Mouse (Mus musculus) heart, postnatal 0 days (tissue): Measurements from ENCODE around the gene Tmem63c. TPM values are rescaled to one million over a fixed set of nuclear protein-coding genes. Genes with fewer than 3 reads are reported as not detected.
A peak's percentile ranks its signal among the peaks of the same experiment; 100 is the strongest.

Experiments
- ATAC-seq: fragments of 200-750 bp; cut with Nextera tagmentation; 2 replicates; pipeline ENCODE4 v1.8.0; 2017; ENCODE audit warnings: low read depth, moderate number of reproducible peaks, moderate library complexity; ENCODE audit not compliant: insufficient read depth
- DNase-seq: peaks from one replicate; pipeline ENCODE4 v3.0.0-alpha.2; 2016; ENCODE audit warnings: low spot score
- H3K27ac ChIP-seq: fragments of 300-500 bp; sonication (generic); 2 replicates; pipeline ENCODE4 v1.5.1; 2014; ENCODE audit warnings: low read depth, mild to moderate bottlenecking
- H3K27me3 ChIP-seq: fragments of 300-500 bp; sonication (generic); 2 replicates; pipeline ENCODE4 v1.6.1; 2014; ENCODE audit warnings: low read length, mixed read lengths; ENCODE audit not compliant: control insufficient read depth, insufficient read depth
- H3K36me3 ChIP-seq: fragments of 300-500 bp; sonication (generic); replicated peaks from 2 replicates; pipeline ENCODE4 v1.6.1; 2014; ENCODE audit warnings: low read length, mixed read lengths; ENCODE audit not compliant: control insufficient read depth, insufficient read depth
- H3K4me1 ChIP-seq: fragments of 300-500 bp; sonication (generic); 2 replicates; pipeline ENCODE4 v1.6.1; 2014; ENCODE audit warnings: antibody characterized with exemption; ENCODE audit not compliant: control insufficient read depth, insufficient read depth
- H3K4me2 ChIP-seq: fragments of 300-500 bp; sonication (generic); 2 replicates; pipeline ENCODE4 v1.6.1; 2014; ENCODE audit warnings: low read depth, mild to moderate bottlenecking, low read length, moderate library complexity
- H3K4me3 ChIP-seq: fragments of 300-500 bp; sonication (generic); 2 replicates; pipeline ENCODE4 v1.5.1; 2014; ENCODE audit warnings: low read depth, low read length
- H3K9ac ChIP-seq: fragments of 300-500 bp; sonication (generic); replicated peaks from 2 replicates; pipeline ENCODE4 v1.6.1; 2014; ENCODE audit warnings: low read depth, low read length, mixed read lengths
- H3K9me3 ChIP-seq: fragments of 300-500 bp; sonication (generic); replicated peaks from 2 replicates; pipeline ENCODE4 v1.6.1; 2016; ENCODE audit warnings: low read length; ENCODE audit not compliant: control insufficient read depth
- CTCF ChIP-seq: IDR thresholded peaks from 2 replicates; pipeline ENCODE4 v1.5.1; 2016; ENCODE audit warnings: antibody characterized with exemption, control low read depth, low read depth
- EP300 ChIP-seq: IDR thresholded peaks from 2 replicates; pipeline ENCODE4 v1.6.1; 2016; ENCODE audit warnings: antibody characterized with exemption, low read depth
- WGBS: fragments of 180-500 bp; shearing (Covaris S2); extraction: QIAGEN DNeasy Blood & Tissue Kit; methylation state at CpG from one replicate; pipeline ENCODE4 v1.1.7; 2014; 5-methylcytosine and 5-hydroxymethylcytosine counted together
- polyA plus RNA-seq: library from polyadenylated mRNA; unstranded; fragments of >200 nt; fragmentation: Nextera tagmentation; extraction: Ambion mirVana; gene quantifications from 2 replicates; pipeline ENCODE4 v1.2.1, GENCODE M21; 2015
- total RNA-seq: library from RNA; depleted of rRNA; stranded (reverse); fragments of >200 nt; gene quantifications from 2 replicates; pipeline ENCODE4 v1.2.3, GENCODE M21; 2014; ENCODE audit warnings: low replicate concordance

Gene Tmem63c
- total and polyA plus RNA-seq, 2 experiments from 2014 or later: not detected

- 64% methylated on average over 4 of the region's 4 CpGs for WGBS
- ATAC-seq (no peak), DNase-seq (no peak)
These were observed 34.6 kb upstream of the Tmem63c start for GRCm38 (mm10) chr12:86986562-86986961.

GRCm38 (mm10) chr12:86988227-86988626 lies 32.9 kb upstream of the Tmem63c start:
- H3K36me3 ChIP-seq: no peaks in the 10 kb centered on the region
- WGBS: 35% methylated on average over 16 of the region's 16 CpGs
- no peak overlapping the region for H3K4me3 ChIP-seq
- H3K9me3 ChIP-seq: no peaks in the 10 kb centered on the region
- TF ChIP-seq CTCF (no peak), EP300 (no peak)
- DNase-seq: no peak
- no peak overlapping the region for H3K27ac ChIP-seq
- H3K27me3 ChIP-seq: peaks cover 88% of the 10 kb centered on the region
- no peak overlapping the region for H3K9ac ChIP-seq
- no peak overlapping the region for H3K4me2 ChIP-seq
- no peaks in the 10 kb centered on the region for H3K4me1 ChIP-seq
- ATAC-seq: no peak

More at GRCm38 (mm10) chr12:86986562-86986961, 34.6 kb upstream of the Tmem63c start:
- TF ChIP-seq EP300: no peak
- TF ChIP-seq CTCF: no peak
- Histone ChIP-seq H3K9me3 (no peaks in the 10 kb centered on the region), H3K4me3 (no peak overlapping the region), H3K4me1 (no peaks in the 10 kb centered on the region), H3K27ac (no peak overlapping the region), H3K27me3 (peaks cover 90% of the 10 kb centered on the region), H3K9ac (no peak overlapping the region), H3K36me3 (no peaks in the 10 kb centered on the region), H3K4me2 (no peak overlapping the region)

GRCm38 (mm10) chr12:86989378-86989777 lies 31.8 kb upstream of the Tmem63c start:
- TF ChIP-seq EP300 (no peak), CTCF (no peak)
- 0 out of 2 replicates have a peak overlapping the region, but pooled peaks have one; percentile 25 for H3K4me3 ChIP-seq
- no peak overlapping the region for H3K27ac ChIP-seq
- DNase-seq: no peak
- no peaks in the 10 kb centered on the region for H3K4me1 ChIP-seq
- H3K9ac ChIP-seq: no peak overlapping the region
- peaks cover 78% of the 10 kb centered on the region for H3K27me3 ChIP-seq
- no peaks in the 10 kb centered on the region for H3K36me3 ChIP-seq
- no peak overlapping the region for H3K4me2 ChIP-seq
- WGBS: 10% methylated on average over 15 of the region's 15 CpGs
- no peaks in the 10 kb centered on the region for H3K9me3 ChIP-seq
- no peak for ATAC-seq

GRCm38 (mm10) chr12:86989890-86990754 lies 31.0 kb upstream of the Tmem63c start, which contains the start of gene Zdhhc22:
Gene Zdhhc22 (minus strand): TSS chr12:86990430.
- H3K4me2 ChIP-seq: peak within 1 kb of the TSS; percentile 44
- no peaks in the 10 kb centered on the region for H3K9me3 ChIP-seq
- no peaks in the 10 kb centered on the region for H3K4me1 ChIP-seq
- no peak within 1 kb of the TSS for H3K27ac ChIP-seq
- H3K36me3 ChIP-seq: no peaks in the 10 kb centered on the region
- peak within 1 kb of the TSS; percentile 25 for H3K4me3 ChIP-seq
- no peak within 1 kb of the TSS for H3K9ac ChIP-seq
- 2% methylated on average over 54 of the region's 68 CpGs for WGBS
- no peak for TF ChIP-seq CTCF
- no peak for TF ChIP-seq EP300
- H3K27me3 ChIP-seq: peaks cover 71% of the 10 kb centered on the region
- peak; percentile 62 for ATAC-seq
- DNase-seq: peak; percentile 41

- no peaks in the 10 kb centered on the region for H3K9me3 ChIP-seq
- H3K4me2 ChIP-seq: no peak overlapping the region
- DNase-seq: no peak
- H3K4me3 ChIP-seq: no peak overlapping the region
- no peaks in the 10 kb centered on the region for H3K36me3 ChIP-seq
- WGBS: 49% methylated on average over 2 of the region's 2 CpGs
- no peak overlapping the region for H3K27ac ChIP-seq
- no peaks in the 10 kb centered on the region for H3K4me1 ChIP-seq
- TF ChIP-seq CTCF (no peak), EP300 (no peak)
- H3K27me3 ChIP-seq: peaks cover 66% of the 10 kb centered on the region
- no peak for ATAC-seq
- H3K9ac ChIP-seq: no peak overlapping the region
These were observed 30.4 kb upstream of the Tmem63c start for GRCm38 (mm10) chr12:86990755-86991110.

- TF ChIP-seq EP300 (no peak), CTCF (no peak)
- Histone ChIP-seq H3K27ac (no peak overlapping the region), H3K4me3 (no peak overlapping the region), H3K9ac (no peak overlapping the region), H3K4me2 (no peak overlapping the region), H3K36me3 (no peaks in the 10 kb centered on the region), H3K27me3 (peaks cover 32% of the 10 kb centered on the region), H3K4me1 (no peaks in the 10 kb centered on the region), H3K9me3 (no peaks in the 10 kb centered on the region)
- peak; percentile 35; the same call in 1 of the 2 replicates for ATAC-seq
- no peak for DNase-seq
- WGBS: 32% methylated on average over 4 of the region's 4 CpGs
These were observed 27.0 kb upstream of the Tmem63c start for GRCm38 (mm10) chr12:86994166-86994565.
